ENCODE assay signal across 9 mouse cellular contexts in genomic region chr17:56727029-56727649, GRCm38 (mm10). TPM values are rescaled to one million over a fixed set of nuclear protein-coding genes. Genes with fewer than 3 reads are reported as not detected.
DNase-seq lines count a peak whose midpoint lies in the region; ATAC-seq and TF ChIP-seq lines count a peak whose summit lies in the region.
"Had no signal": no experiment of that assay in that cellular context is flagged by ENCODE, and none has a peak within 500 bp of the region (broad histone marks: within the 10 kb centered on the region; RNA-seq: fewer than 3 reads in every experiment).

No protein-coding gene starts in this region.

- H3K4me1 ChIP-seq in heart, embryonic 11.5 days (ENCODE audit: control insufficient read depth, insufficient read depth, low read length): peaks cover 20% of the 10 kb centered on the region
- peaks cover 18% of the 10 kb centered on the region for H3K4me1 ChIP-seq in lung, embryonic 14.5 days (ENCODE audit: insufficient read depth)
- peaks cover 33% of the 10 kb centered on the region for H3K4me1 ChIP-seq in embryonic facial prominence, embryonic 15.5 days
- H3K4me1 ChIP-seq in neural tube, embryonic 12.5 days: peaks cover 16% of the 10 kb centered on the region

- H3K4me2 ChIP-seq in heart, embryonic 11.5 days: peak overlapping the region; percentile 50
- H3K4me2 ChIP-seq in lung, embryonic 14.5 days: no peak overlapping the region
- H3K4me2 ChIP-seq in embryonic facial prominence, embryonic 15.5 days (replicated peaks): no peak overlapping the region
- H3K4me2 ChIP-seq in neural tube, embryonic 12.5 days (replicated peaks): no peak overlapping the region

- no peak for TF ChIP-seq CTCF in lung, embryonic 14.5 days (IDR thresholded peaks at IDR 0.05; ENCODE audit: low read depth)

- peaks cover 4% of the 10 kb centered on the region; the same call in 1 of the 2 replicates for H3K27me3 ChIP-seq in heart, embryonic 11.5 days (ENCODE audit: control insufficient read depth, insufficient read depth, low read length)
- no peaks in the 10 kb centered on the region for H3K27me3 ChIP-seq in lung, embryonic 14.5 days (ENCODE audit: insufficient read depth, low read length)
- H3K27me3 ChIP-seq in embryonic facial prominence, embryonic 15.5 days: no peaks in the 10 kb centered on the region
- no peaks in the 10 kb centered on the region; the same call in 1 of the 2 replicates for H3K27me3 ChIP-seq in neural tube, embryonic 12.5 days (replicated peaks)

- H3K9me3 ChIP-seq in heart, embryonic 11.5 days (replicated peaks; ENCODE audit: control insufficient read depth, low read length): no peaks in the 10 kb centered on the region
- H3K9me3 ChIP-seq in lung, embryonic 14.5 days (ENCODE audit: low read depth, low read length): no peaks in the 10 kb centered on the region
- H3K9me3 ChIP-seq in embryonic facial prominence, embryonic 15.5 days (replicated peaks): no peaks in the 10 kb centered on the region
- 0 out of 2 replicates have a peak, but pooled peaks cover 4% of the 10 kb centered on the region for H3K9me3 ChIP-seq in neural tube, embryonic 12.5 days

- 0 out of 2 replicates have a peak overlapping the region, but pooled peaks have one; percentile 2 for H3K9ac ChIP-seq in heart, embryonic 11.5 days (ENCODE audit: low read depth, low read length)
- no peak overlapping the region for H3K9ac ChIP-seq in lung, embryonic 14.5 days
- H3K9ac ChIP-seq in embryonic facial prominence, embryonic 15.5 days: no peak overlapping the region
- H3K9ac ChIP-seq in neural tube, embryonic 12.5 days: no peak overlapping the region

- intact Hi-C loops in heart, postnatal 25 days (cut with DNase I): no loop called here

- no peak overlapping the region for H3K4me3 ChIP-seq in heart, embryonic 11.5 days (ENCODE audit: low read depth, low read length)
- no peak overlapping the region for H3K4me3 ChIP-seq in lung, embryonic 14.5 days (ENCODE audit: low read depth, low read length)
- H3K4me3 ChIP-seq in embryonic facial prominence, embryonic 15.5 days (replicated peaks): no peak overlapping the region
- no peak overlapping the region for H3K4me3 ChIP-seq in neural tube, embryonic 12.5 days

- 8% methylated on average over 7 of the region's 7 CpGs for WGBS in heart, embryonic 11.5 days (ENCODE audit: insufficient replicate concordance)
- 10% methylated on average over 7 of the region's 7 CpGs for WGBS in lung, embryonic 14.5 days
- WGBS in embryonic facial prominence, embryonic 15.5 days: 12% methylated on average over 7 of the region's 7 CpGs
- 9% methylated on average over 7 of the region's 7 CpGs for WGBS in neural tube, embryonic 12.5 days

- no peak for DNase-seq in heart, postnatal 25 days (ENCODE audit: low spot score)
- no peak for DNase-seq in lung, embryonic 14.5 days
- no peak for DNase-seq in lung, postnatal 25 days (ENCODE audit: low spot score)
- DNase-seq in frontal cortex, postnatal 25 days (ENCODE audit: low spot score in 2 of 2): no peak
- no peak for DNase-seq in right cerebral cortex, postnatal 14 days
- DNase-seq: gastrocnemius, postnatal 25 days had no signal

- H3K36me3 ChIP-seq in heart, embryonic 11.5 days (ENCODE audit: control insufficient read depth, insufficient read depth, low read length): peaks cover 8% of the 10 kb centered on the region; the same call in 1 of the 2 replicates
- H3K36me3 ChIP-seq in lung, embryonic 14.5 days (ENCODE audit: insufficient read depth): peaks cover 20% of the 10 kb centered on the region
- H3K36me3 ChIP-seq in embryonic facial prominence, embryonic 15.5 days: peaks cover 13% of the 10 kb centered on the region; the same call in 1 of the 2 replicates
- peaks cover 23% of the 10 kb centered on the region for H3K36me3 ChIP-seq in neural tube, embryonic 12.5 days

- H3K27ac ChIP-seq in heart, embryonic 11.5 days (ENCODE audit: low read depth, low read length): no peak overlapping the region
- H3K27ac ChIP-seq in lung, embryonic 14.5 days (ENCODE audit: low read depth): peak overlapping the region; percentile 54; the same call in 1 of the 2 replicates
- peak overlapping the region; percentile 48; the same call in 1 of the 2 replicates for H3K27ac ChIP-seq in embryonic facial prominence, embryonic 15.5 days (replicated peaks)
- no peak overlapping the region for H3K27ac ChIP-seq in neural tube, embryonic 12.5 days

- ATAC-seq in heart, embryonic 11.5 days (replicated peaks; ENCODE audit: insufficient number of reproducible peaks, low FRiP score, low TSS enrichment): no peak
- ATAC-seq in lung, embryonic 14.5 days (ENCODE audit: insufficient read depth): peak; percentile 32
- ATAC-seq in embryonic facial prominence, embryonic 15.5 days (ENCODE audit: insufficient number of reproducible peaks, low FRiP score, low TSS enrichment, low read depth): no peak
- ATAC-seq in neural tube, embryonic 12.5 days (ENCODE audit: low FRiP score, low read depth): 0 out of 2 replicates have a peak, but pooled peaks have one; percentile 11

RNA-seq across cellular contexts. Expression of gene Vmac, which starts 9.3 kb away (rescaled TPM):
- 11.9 and 13.4 TPM in 2 replicates for polyA plus RNA-seq in heart, embryonic 11.5 days (2014; fragmentation: Nextera tagmentation; extraction: Ambion mirVana)
- 1 to 10 TPM; 5.0 to 5.2 TPM for total RNA-seq in heart, postnatal 25 days (2021)
- polyA plus RNA-seq in lung, embryonic 14.5 days (2014; fragmentation: Nextera tagmentation; extraction: Ambion mirVana): 18.5 and 19.6 TPM in 2 replicates
- 23.9 and 26.1 TPM in 2 replicates for polyA plus RNA-seq in embryonic facial prominence, embryonic 15.5 days (2015; fragmentation: Nextera tagmentation; extraction: Ambion mirVana)
- polyA plus RNA-seq in neural tube, embryonic 12.5 days (2016; fragmentation: Nextera tagmentation; extraction: Ambion mirVana): 15.0 and 16.3 TPM in 2 replicates

RNA-seq across cellular contexts. Expression of gene Ndufa11, which starts 9.6 kb away (rescaled TPM):
- polyA plus RNA-seq in heart, embryonic 11.5 days (2014; fragmentation: Nextera tagmentation; extraction: Ambion mirVana): 651 and 677 TPM in 2 replicates
- 100 to 1,000 TPM; 913 to 934 TPM for total RNA-seq in heart, postnatal 25 days (2021)
- 449 and 463 TPM in 2 replicates for polyA plus RNA-seq in lung, embryonic 14.5 days (2014; fragmentation: Nextera tagmentation; extraction: Ambion mirVana)
- 422 and 425 TPM in 2 replicates for polyA plus RNA-seq in embryonic facial prominence, embryonic 15.5 days (2015; fragmentation: Nextera tagmentation; extraction: Ambion mirVana)
- polyA plus RNA-seq in neural tube, embryonic 12.5 days (2016; fragmentation: Nextera tagmentation; extraction: Ambion mirVana): 404 and 428 TPM in 2 replicates

RNA-seq across cellular contexts. Expression of gene Nrtn, which starts 30.2 kb away (rescaled TPM):
- polyA plus RNA-seq in heart, embryonic 11.5 days (2014; fragmentation: Nextera tagmentation; extraction: Ambion mirVana): 4.6 and 5.2 TPM in 2 replicates
- 10 to 100 TPM; 25.7 to 28.8 TPM for total RNA-seq in heart, postnatal 25 days (2021)
- 9.5 and 12.1 TPM in 2 replicates for polyA plus RNA-seq in lung, embryonic 14.5 days (2014; fragmentation: Nextera tagmentation; extraction: Ambion mirVana)
- 24.6 and 29.5 TPM in 2 replicates for polyA plus RNA-seq in embryonic facial prominence, embryonic 15.5 days (2015; fragmentation: Nextera tagmentation; extraction: Ambion mirVana)
- polyA plus RNA-seq in neural tube, embryonic 12.5 days (2016; fragmentation: Nextera tagmentation; extraction: Ambion mirVana): 3.4 and 3.7 TPM in 2 replicates

RNA-seq across cellular contexts. Expression of gene Dus3l, which starts 37.4 kb away (rescaled TPM):
- polyA plus RNA-seq in heart, embryonic 11.5 days (2014; fragmentation: Nextera tagmentation; extraction: Ambion mirVana): 28.4 and 32.1 TPM in 2 replicates
- total RNA-seq in heart, postnatal 25 days (2021): 10 to 100 TPM; 18.3 to 18.8 TPM
- 40.5 and 42.3 TPM in 2 replicates for polyA plus RNA-seq in lung, embryonic 14.5 days (2014; fragmentation: Nextera tagmentation; extraction: Ambion mirVana)
- polyA plus RNA-seq in embryonic facial prominence, embryonic 15.5 days (2015; fragmentation: Nextera tagmentation; extraction: Ambion mirVana): 44.4 and 47.8 TPM in 2 replicates
- polyA plus RNA-seq in neural tube, embryonic 12.5 days (2016; fragmentation: Nextera tagmentation; extraction: Ambion mirVana): 49.3 and 54.3 TPM in 2 replicates

RNA-seq across cellular contexts. Expression of gene Prr22, which starts 42.9 kb away (rescaled TPM):
- polyA plus RNA-seq in heart, embryonic 11.5 days (2014; fragmentation: Nextera tagmentation; extraction: Ambion mirVana): 0.97 and 1.0 TPM in 2 replicates
- total RNA-seq in heart, postnatal 25 days (2021): under 1 TPM; 0.13 to 0.22 TPM
- polyA plus RNA-seq in lung, embryonic 14.5 days (2014; fragmentation: Nextera tagmentation; extraction: Ambion mirVana): 1.2 and 1.4 TPM in 2 replicates
- 0.49 and 1.2 TPM in 2 replicates for polyA plus RNA-seq in embryonic facial prominence, embryonic 15.5 days (2015; fragmentation: Nextera tagmentation; extraction: Ambion mirVana)
- polyA plus RNA-seq in neural tube, embryonic 12.5 days (2016; fragmentation: Nextera tagmentation; extraction: Ambion mirVana): 1.6 and 1.8 TPM in 2 replicates

Comparison
In these comparisons a context has a peak if more than half of its experiments do, and no peak if none do; other contexts are left out.
1. ATAC-seq: peak in lung, embryonic 14.5 days (single experiment) and neural tube, embryonic 12.5 days (single experiment); none in heart, embryonic 11.5 days (single experiment) and embryonic facial prominence, embryonic 15.5 days (single experiment).
2. H3K27ac ChIP-seq: peak in lung, embryonic 14.5 days (single experiment) and embryonic facial prominence, embryonic 15.5 days (single experiment); none in heart, embryonic 11.5 days (single experiment) and neural tube, embryonic 12.5 days (single experiment).